Mouse (Mus musculus) neutrophil, adult 5-6 weeks (primary cell): ENCODE data around the gene Exoc6b. TPM values are rescaled to one million over a fixed set of nuclear protein-coding genes. Genes with fewer than 3 reads are reported as not detected.

Experiments
- ATAC-seq: fragments of 151-379, 151-347 bp; 2 replicates; pipeline ENCODE4 v1.8.0; 2017; ENCODE audit warnings: mild to moderate bottlenecking, moderate TSS enrichment; ENCODE audit not compliant: insufficient number of reproducible peaks, poor library complexity, low FRiP score, severe bottlenecking; ENCODE audit errors: extremely low read depth
- total RNA-seq: library from RNA; stranded (forward); fragments of 200-1000 nt; gene quantifications from 2 replicates; pipeline ENCODE4 v1.2.3, GENCODE M21; 2017

The Exoc6b gene
- total RNA-seq, 1 experiment from 2014 or later = 15.5 TPM

DNA sequence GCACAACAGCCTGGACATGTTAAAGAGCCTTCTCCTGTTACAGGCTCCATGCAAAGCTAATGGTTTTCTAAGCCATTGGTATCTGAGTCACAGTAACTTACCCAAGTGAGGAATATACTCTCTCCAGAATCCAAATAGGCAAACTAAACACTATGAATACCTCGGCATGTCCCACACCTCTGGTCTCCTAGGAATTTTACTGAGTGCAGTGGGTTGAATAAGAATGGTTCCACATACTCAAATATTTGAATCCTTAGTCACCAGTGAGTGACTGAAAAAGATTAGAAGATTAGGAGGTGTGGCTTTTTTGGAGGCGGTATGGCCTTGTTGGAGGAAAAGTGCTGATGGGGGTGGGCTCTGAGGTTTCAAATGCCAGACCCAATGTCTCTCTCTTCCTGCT, 55.4 kb downstream of the Exoc6b start:
- no peak for ATAC-seq

DNA sequence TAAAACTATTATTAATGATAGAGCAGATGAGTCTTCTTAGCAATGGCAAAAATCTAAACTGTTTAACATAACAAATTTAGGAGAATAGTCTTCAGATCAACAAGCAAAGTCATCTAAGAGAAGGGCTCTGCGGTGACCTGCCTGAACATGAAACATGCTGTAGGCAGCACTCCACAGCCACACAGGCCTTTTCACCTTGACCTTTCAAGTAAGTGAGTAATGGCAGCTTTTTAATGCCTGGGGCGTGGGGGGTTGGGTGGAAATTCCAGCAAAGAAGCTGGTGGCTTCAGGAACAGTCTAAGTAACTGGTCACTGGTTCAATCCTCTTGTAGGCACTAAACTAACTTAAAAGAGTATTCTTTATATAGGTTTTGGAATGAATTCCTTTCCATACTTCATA, 58.9 kb downstream of the Exoc6b start:
- ATAC-seq = no peak

DNA sequence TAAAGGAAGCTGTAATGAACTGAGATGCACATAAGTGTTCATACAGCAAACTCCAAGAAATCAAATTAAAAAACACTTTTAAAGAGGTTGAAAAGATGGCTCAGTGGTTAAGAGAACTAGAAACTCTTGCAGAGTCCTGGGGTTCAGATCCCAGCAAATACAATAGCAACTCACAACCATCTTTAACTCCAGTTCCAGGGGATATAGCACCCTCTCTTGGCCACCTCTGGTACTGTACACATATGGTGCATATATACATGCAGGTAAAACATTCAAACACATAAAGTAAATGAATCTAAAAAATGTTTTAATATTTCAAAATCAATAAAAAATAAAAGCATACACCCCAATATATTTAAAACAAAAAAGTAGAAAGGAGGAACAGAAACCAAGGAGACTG, 73.9 kb downstream of the Exoc6b start:
- no peak for ATAC-seq

DNA sequence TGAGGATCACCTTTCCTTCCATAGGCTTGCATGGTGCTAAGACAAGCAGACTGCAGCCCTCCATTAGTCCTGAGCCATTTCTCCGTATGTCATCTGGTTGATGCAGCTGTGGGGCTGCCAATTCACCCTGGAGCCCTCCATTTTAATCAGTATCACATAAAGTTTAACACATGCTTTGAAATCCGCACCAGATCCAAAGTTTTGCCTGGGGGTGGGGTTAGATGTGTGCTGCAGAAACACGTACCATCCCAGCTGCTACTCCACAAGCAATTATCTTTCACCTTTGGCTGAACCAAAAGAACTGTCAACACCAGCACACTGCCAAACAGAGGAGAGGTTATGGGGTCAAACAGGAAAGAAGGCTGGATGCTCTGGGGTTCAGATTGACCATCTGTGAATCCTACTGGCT, 92.7 kb downstream of the Exoc6b start:
- no peak for ATAC-seq

DNA sequence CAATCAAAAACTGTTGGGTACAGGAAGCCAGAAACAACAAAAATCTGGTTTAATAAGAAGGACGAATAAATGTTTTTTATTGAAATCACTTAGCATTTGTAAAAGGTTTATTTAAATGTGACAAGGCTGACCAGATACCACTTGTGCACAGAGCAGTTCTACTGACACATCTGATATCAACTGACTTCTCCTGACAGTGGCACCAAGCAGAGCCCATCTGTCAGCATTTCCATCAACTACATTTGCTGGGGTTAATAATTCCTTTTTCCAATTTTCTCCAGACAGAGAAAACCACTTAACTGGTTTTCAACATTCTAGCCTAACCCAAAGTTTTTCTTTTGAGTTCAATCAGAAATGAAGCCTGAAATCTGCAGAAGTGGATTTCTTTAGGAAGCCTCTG, 100.8 kb downstream of the Exoc6b start:
- ATAC-seq = no peak

DNA sequence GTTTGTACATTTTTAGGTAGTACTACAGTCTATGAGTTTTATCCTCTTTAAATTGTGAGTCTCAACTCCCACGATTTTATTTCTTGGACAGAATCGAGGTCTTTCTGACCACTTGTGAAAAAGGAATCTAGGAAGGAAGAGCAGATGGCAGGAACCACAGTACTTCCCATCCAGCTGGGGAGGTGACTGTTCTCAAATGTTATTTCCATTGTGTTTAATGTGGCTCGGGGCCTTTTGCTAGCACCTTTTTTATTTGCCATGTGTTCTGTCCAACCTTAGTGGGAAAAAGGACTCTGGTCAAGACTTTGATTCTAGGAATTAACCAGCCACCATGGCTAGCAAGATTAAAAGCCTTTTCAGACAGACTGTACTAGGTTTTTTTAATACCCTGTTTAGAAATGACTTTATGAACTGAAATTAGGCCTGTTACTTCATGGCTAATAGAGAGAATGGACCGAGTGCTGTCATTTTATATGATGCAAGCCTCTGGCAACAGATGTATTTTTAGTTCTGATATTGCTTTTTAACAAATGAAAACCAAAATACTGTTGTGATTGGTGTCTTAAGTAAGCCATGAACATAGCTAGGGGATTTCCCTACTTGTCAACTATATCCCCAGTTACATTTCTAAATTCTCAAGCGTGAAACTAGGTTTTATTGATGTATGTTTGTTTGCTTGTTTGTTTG, 104.4 kb downstream of the Exoc6b start:
- no peak for ATAC-seq

DNA sequence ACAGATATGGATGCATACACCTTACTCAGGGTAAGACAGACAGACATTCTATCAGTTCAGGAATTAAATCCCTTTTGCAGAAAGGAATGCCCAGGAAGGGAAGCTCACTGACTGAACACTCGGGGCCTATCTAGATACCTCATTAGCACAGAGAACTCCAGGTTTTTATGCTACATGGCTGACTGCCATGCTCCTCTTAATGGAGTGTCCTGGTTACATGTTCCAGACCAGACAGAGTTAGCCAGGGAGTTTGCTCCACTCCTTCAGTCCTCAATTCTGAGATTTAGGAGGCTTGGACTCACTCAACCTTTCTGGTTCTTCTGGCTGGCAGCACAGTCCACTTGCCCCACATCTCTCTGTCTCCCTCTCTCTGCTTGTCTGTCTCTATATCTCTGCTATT, 106.3 kb downstream of the Exoc6b start:
- no peak for ATAC-seq

DNA sequence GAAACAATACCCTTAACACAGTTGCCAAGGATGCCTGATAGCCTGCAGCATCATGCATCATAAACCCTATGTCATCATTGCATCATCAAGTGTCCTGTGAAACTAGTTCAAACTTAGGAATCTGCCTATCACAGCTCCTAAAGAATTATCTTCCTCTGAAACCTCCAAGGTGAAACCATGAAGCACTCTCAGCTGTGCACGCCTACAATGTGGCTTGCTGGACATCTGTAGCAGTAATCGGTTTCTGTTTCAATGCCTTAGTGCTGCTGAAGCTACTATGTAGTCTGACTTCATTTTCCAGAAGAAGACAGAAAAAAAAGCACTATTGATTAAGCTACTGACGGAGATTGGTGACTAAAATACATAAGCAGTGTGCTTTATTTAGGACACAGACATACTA, 107.5 kb downstream of the Exoc6b start:
- no peak for ATAC-seq

DNA sequence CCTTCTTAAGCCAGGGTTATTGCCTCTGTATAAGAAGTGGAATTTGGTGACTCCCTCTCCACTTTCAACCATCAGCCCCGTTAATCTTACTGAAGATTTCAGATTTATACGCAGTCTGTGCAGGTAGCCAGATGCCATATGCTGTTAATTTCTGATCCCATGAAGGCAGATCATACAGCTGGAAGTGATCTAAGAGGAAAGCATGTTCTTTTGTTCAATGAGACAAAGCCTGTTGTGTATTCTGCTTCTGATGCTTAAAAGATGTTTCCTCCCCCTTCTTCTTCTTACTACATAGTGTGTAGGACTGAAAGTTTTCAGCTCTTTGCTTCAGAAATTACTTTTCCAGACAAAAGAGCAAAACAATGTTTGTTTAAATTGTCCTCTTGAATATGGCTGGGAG, 109.8 kb downstream of the Exoc6b start:
- ATAC-seq = no peak

DNA sequence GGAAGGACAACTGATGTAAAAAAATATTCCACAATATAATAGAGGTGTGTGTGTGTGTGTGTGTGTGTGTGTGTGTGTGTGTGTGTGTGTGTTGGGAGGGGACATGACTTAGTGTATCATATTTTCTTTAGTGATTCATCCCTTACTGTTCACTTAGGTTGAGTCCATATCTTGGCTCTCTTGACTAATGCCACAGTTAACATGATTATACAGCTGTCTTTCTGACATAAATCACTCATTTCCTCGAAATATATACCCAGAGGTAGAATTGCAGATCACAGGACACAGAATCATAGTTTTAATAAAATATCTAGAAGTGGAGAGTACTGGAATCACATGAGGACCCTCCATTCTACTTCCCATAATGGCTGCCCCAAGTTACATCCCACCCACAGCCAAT, 117.7 kb downstream of the Exoc6b start:
- ATAC-seq = no peak

DNA sequence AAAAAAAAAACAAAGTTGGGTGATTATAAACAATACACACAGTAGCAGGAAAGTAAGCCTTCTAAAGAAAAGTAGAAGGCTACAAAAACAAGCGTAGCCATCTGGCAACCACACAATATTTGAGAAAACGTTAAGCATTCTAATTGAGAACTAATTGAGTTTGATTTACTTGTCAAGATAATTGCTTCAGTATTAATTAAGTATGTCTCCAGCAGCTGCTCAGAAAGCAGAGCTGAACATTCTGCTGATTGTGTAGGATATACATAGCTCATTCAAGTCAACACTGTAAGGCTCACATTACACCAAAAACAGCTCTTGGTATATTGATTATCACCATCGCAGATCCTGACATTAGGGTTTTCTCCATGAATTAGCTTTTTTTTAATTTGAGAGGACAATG, 122.7 kb downstream of the Exoc6b start:
- ATAC-seq = no peak

DNA sequence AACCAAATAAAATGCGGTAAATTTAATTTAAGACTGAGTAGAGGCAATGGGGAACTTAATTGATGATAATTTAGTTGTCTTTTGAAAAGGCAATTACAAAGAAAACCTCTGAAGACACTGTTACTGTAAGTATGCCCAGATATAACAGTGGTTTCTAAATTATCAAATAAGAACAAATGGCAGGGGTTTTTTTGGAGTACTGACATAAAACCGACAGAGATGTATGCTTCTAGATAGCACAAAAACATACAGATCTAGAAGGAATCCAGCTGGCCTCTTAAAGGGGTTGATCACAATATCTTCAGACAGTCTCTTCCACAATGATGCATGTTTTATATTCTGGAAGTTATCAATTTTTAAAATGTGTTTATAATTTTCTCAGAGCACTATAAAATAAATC, 123.2 kb downstream of the Exoc6b start:
- no peak for ATAC-seq

DNA sequence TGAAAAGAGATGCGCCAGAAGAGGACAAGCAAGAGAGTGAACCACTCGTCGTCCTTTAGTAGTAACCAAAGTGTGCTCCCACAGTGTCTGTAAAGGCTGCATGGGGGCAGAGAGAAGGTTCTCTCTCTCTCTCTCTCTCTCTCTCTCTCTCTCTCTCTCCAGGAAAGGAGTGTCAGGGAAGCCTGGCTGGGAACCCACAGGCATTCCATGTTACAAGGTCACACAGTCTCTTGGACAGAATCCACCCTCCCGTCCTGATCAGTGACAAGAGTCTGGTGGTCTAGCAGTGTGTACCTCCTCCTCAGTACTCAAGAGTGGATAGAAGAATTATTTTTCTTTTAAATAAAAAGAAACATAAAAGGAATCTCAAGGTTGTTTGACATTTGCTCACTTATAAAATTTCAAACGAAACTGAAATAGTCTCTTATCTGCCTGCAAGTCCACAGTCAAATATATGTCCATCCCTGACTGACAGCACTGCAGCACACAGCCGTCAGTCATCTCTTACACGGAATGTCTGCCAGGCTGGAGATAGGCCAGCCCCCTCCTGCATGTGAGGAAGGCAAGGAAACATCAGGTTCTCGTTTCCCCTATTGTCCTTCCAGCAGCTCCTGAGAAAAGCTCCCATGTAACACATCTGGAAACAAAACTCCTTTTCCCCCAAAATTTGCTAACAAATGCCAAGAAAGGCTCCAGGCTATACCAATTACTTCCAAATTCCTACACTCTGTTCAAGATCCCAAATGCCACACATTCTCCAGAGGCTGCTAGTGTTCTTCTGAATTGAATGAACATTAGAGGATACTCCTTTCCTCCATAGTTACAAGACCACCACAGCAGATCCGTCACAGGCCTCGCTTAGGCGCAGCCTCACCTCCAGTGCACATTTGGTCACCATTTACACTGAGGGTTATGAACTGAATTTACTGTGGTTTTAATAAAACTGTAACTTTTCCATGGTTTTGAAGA, 136.1 kb downstream of the Exoc6b start:
- ATAC-seq = no peak

DNA sequence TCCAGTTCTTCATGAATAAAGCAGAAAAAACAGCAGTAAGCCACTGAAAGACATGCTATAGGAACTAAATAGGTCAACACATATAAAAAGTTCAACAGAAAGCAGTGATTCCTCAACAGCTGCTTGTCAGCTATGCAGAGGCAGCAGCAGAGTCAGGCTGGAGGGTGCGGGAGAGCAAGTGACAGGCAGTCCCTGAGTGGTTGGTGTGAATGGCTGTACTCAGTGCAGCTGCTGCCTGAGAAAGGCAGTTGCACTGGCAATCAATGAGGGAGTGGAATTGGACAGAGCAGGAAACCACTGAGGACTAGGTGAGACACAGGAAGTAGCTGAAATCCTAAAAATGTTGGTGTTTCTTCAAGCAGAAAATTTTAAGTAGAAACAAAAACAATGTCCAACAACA, 138.3 kb downstream of the Exoc6b start:
- ATAC-seq = no peak

DNA sequence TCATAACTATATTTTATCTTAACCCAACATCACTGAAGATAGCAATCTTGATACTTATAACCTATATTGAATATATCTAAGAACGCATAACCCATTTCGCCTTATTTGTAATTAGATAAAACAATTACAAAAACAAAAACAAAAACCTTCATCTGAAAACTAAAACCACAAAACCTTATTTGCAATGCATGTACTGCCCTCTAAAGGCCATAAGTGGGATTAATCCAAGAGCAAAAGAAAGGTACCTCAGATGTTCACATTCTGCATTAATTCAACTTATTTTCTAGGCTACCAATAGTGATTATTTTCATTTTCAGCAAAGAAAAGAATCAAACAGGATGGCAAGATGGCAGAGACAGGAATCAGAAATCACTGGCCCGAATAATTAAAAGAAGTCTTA, 143.2 kb downstream of the Exoc6b start:
- ATAC-seq = no peak

DNA sequence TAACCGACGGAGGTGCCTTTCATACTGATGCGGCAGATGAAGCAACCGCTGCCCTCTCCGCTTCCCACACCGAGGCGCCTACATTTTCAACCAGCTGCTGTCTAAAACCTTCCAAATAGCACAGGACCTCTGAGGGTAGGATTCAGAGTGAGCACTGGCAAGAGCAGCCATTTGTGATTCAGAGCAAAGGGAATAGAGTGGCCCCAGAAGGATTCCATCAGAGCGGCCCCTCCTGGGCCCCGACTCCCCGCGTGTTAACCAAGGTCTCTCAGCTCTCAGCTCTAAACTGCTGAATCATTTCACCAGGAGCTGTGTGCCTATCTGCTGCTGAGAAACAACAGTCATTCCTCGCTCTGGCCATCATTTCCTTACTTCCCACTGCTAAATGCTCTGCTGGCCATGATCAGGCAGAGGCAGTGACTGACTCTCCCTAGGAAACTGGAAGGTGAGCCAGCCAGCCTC, 145.5 kb downstream of the Exoc6b start:
- ATAC-seq = no peak

DNA sequence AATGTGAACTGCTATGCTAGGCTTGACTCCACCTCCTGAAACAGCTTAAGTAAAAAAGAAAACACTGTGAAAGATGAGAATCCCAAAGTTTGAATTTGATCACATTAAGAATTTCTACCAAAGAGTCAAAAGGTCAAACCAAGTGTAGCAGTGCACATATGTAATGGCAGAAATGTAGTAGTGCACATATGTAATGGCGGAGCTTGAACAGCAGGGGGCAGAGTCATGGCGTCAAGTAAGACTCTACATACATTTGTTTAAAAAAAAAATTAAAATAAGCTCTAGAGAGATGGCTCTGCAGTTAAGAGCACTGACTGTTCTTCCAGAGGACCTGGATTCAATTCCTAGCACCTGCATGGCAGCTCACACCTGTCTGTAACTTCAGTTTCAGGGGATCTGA, 153.0 kb downstream of the Exoc6b start:
- ATAC-seq = no peak

DNA sequence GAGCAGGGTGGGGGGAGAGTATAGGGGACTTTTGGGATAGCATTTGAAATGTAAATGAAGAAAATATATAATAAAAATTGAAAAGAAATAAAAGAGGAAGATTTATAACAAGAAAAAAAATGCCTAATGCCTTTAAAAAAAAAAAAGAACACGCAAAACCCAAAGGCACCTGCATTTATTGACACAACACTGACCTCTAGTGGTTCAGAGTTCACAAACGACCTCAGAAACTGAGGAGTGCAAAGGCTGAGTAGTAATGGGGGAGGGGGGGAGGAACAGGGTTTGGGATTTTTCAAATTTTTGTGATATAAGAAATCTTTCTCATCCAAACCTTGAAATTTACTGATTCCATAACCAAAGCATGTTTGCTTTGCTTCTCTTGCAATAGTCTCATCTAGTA, 156.9 kb downstream of the Exoc6b start:
- no peak for ATAC-seq

DNA sequence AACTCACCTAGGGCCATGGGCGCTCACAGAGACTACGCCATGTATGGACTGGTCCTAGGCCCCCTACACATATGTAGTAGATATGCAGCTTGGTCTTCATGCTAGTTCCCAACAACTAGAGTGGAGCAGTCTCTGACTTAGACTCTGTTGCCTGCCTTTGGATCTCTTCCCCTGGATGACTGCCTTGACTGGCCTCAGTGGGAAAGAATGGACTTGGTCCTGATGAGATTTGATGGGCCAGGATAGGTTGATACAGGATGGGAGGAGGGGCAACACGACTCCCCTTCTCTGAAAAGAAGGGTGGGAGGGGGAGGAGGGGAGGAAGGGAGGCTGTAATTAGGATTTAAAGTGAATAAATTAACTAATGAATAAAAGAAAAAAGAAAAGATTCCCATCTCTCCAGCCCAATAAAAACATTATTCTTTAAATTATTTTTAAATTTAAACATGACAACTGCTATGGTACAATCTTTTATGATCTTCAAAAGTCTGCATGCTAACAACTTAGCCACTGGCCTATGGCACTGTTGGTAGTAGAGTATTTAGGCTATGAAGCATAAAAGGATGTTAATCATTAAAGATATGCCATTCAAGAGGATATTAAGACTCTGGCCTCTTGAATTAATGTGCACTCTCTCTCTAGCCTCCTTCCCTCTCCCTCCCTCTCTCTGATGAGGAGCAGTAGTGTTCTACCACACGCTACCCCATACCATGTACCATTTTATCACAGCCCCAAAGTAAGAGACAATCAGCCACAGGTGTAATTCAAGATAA, 170.1 kb downstream of the Exoc6b start:
- no peak for ATAC-seq

DNA sequence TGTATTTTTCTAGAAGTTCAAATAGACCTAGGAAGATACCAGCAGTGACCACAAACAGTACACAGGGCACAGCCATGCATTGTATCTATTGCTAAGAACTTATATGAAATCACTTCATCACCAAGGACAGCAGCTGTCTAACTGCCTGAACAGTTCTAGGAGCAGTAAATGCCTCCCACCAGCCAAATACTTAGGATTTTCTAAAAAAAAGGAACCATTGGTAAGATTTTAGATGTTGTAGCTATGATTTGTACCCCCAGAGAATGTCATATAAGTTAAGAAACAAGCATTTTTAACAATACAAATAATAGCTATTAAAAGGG, 175.6 kb downstream of the Exoc6b start:
- no peak for ATAC-seq
